Mouse (Mus musculus) MEL (cell line): ENCODE results near the gene Bhmt2. TPM values are rescaled to one million over a fixed set of nuclear protein-coding genes. Genes with fewer than 3 reads are reported as not detected.

Source experiments
- DNase-seq: peaks from one replicate; pipeline ENCODE4 v3.0.0; 2011; ENCODE audit warnings: low read depth, low spot score
- H3K27ac ChIP-seq: 2 replicates; pipeline ENCODE4 v1.5.1; 2012; ENCODE audit warnings: low read depth, mild to moderate bottlenecking, control low read depth, low read length, moderate library complexity; ENCODE audit not compliant: control insufficient read depth
- H3K27me3 ChIP-seq, 2 experiments: fragments of 150-350 bp in 1 of 2; sonication (generic) in 1 of 2; 2 replicates each; pipeline ENCODE4 v1.6.1; 2012; ENCODE audit warnings: low read length in 2 of 2, mild to moderate bottlenecking in 2 of 2, improper control_type of control experiment in 1 of 2, moderate library complexity in 1 of 2; ENCODE audit not compliant: insufficient read depth in 2 of 2, control insufficient read depth in 1 of 2
- H3K36me3 ChIP-seq, 2 experiments: 2 replicates each; pipeline ENCODE4 v1.6.1; 2012 to 2014; ENCODE audit warnings: low read length in 2 of 2, improper control_type of control experiment in 1 of 2, inconsistent platforms in 1 of 2, mild to moderate bottlenecking in 1 of 2; ENCODE audit not compliant: insufficient read depth in 2 of 2, control insufficient read depth in 1 of 2
- H3K4me1 ChIP-seq, 2 experiments: fragments of 150-350 bp in 1 of 2; sonication (generic) in 1 of 2; 2 replicates each; pipeline ENCODE4 v1.6.1; 2012; ENCODE audit warnings: low read length in 2 of 2, improper control_type of control experiment in 1 of 2, mild to moderate bottlenecking in 1 of 2; ENCODE audit not compliant: insufficient read depth in 2 of 2, control insufficient read depth in 1 of 2
- H3K4me3 ChIP-seq, 2 experiments: fragments of 150-350 bp in 1 of 2; sonication (generic) in 1 of 2; 2 replicates each; pipeline ENCODE4 v1.5.1; 2012; ENCODE audit warnings: low read depth in 2 of 2, low read length in 2 of 2, mild to moderate bottlenecking in 2 of 2, moderate library complexity in 2 of 2, control low read depth in 1 of 2, improper control_type of control experiment in 1 of 2; ENCODE audit not compliant: control insufficient read depth in 1 of 2, insufficient read depth in 1 of 2
- H3K79me2 ChIP-seq: 2 replicates; pipeline ENCODE4 v1.6.1; 2012; ENCODE audit warnings: mild to moderate bottlenecking, low read length, moderate library complexity; ENCODE audit not compliant: control insufficient read depth, poor library complexity, insufficient read depth
- H3K9ac ChIP-seq: 2 replicates; pipeline ENCODE4 v1.6.1; 2012; ENCODE audit warnings: low read depth, mild to moderate bottlenecking, control low read depth, low read length, moderate library complexity; ENCODE audit not compliant: control insufficient read depth, poor library complexity, severe bottlenecking
- H3K9me3 ChIP-seq: fragments of 150-350 bp; sonication (generic); replicated peaks from 2 replicates; pipeline ENCODE4 v1.6.1; 2012; ENCODE audit warnings: mild to moderate bottlenecking, low read length, improper control_type of control experiment, moderate library complexity; ENCODE audit not compliant: insufficient read depth
- BHLHE40 ChIP-seq: IDR thresholded peaks from 2 replicates; pipeline ENCODE4 v1.6.1; 2012; ENCODE audit warnings: low read depth, mild to moderate bottlenecking, inconsistent platforms, low read length, improper control_type of control experiment, borderline replicate concordance
- CHD1 ChIP-seq: IDR thresholded peaks from 2 replicates; pipeline ENCODE4 v1.6.1; 2012; ENCODE audit warnings: low read depth, mild to moderate bottlenecking, inconsistent platforms, low read length, improper control_type of control experiment
- CHD2 ChIP-seq: IDR thresholded peaks from 2 replicates; pipeline ENCODE4 v1.6.1; 2011; ENCODE audit warnings: low read length, improper control_type of control experiment
- E2F4 ChIP-seq: IDR thresholded peaks from 2 replicates; pipeline ENCODE4 v1.6.1; 2011; ENCODE audit warnings: low read depth, low read length, improper control_type of control experiment, borderline replicate concordance
- ELF1 ChIP-seq: IDR thresholded peaks from 2 replicates; pipeline ENCODE4 v1.6.1; 2014; ENCODE audit warnings: low read depth, mild to moderate bottlenecking, inconsistent platforms, low read length, improper control_type of control experiment, moderate library complexity
- HCFC1 ChIP-seq: IDR thresholded peaks from 2 replicates; pipeline ENCODE4 v1.6.1; 2012; ENCODE audit warnings: low read depth, mild to moderate bottlenecking, inconsistent platforms, low read length, improper control_type of control experiment, moderate library complexity
- KAT2A ChIP-seq: conservative IDR thresholded peaks from 2 replicates; pipeline ENCODE4 v1.6.1; 2012; ENCODE audit warnings: low read depth, low read length, improper control_type of control experiment, inconsistent platforms
- MAFK ChIP-seq: IDR thresholded peaks from 2 replicates; pipeline ENCODE4 v1.6.1; 2011; ENCODE audit warnings: low read depth, mild to moderate bottlenecking, low read length, improper control_type of control experiment, borderline replicate concordance
- MAX ChIP-seq: IDR thresholded peaks from 2 replicates; pipeline ENCODE4 v1.6.1; 2011; ENCODE audit warnings: low read length, improper control_type of control experiment
- MAZ ChIP-seq: IDR thresholded peaks from 2 replicates; pipeline ENCODE4 v1.6.1; 2012; ENCODE audit warnings: low read depth, mild to moderate bottlenecking, inconsistent platforms, low read length, improper control_type of control experiment
- MXI1 ChIP-seq: IDR thresholded peaks from 2 replicates; pipeline ENCODE4 v1.6.1; 2011; ENCODE audit warnings: mild to moderate bottlenecking, low read depth, low read length, improper control_type of control experiment
- NELFE ChIP-seq: IDR thresholded peaks from 2 replicates; pipeline ENCODE4 v1.6.1; 2011; ENCODE audit warnings: low read depth, low read length, improper control_type of control experiment
- POLR2A ChIP-seq, 2 experiments: IDR thresholded peaks; 2 replicates each; pipeline ENCODE4 v1.6.1; 2011 to 2012; ENCODE audit warnings: low read length in 2 of 2, mild to moderate bottlenecking in 2 of 2, control low read depth in 1 of 2, improper control_type of control experiment in 1 of 2, low read depth in 1 of 2, moderate library complexity in 1 of 2; ENCODE audit not compliant: control insufficient read depth in 1 of 2, insufficient read depth in 1 of 2, poor library complexity in 1 of 2
- POLR2AphosphoS2 ChIP-seq: IDR thresholded peaks from 2 replicates; pipeline ENCODE4 v1.6.1; 2011; ENCODE audit warnings: low read length, improper control_type of control experiment
- RAD21 ChIP-seq: IDR thresholded peaks from 2 replicates; pipeline ENCODE4 v1.6.1; 2011; ENCODE audit warnings: mild to moderate bottlenecking, low read depth, low read length, improper control_type of control experiment
- RCOR1 ChIP-seq: IDR thresholded peaks from 2 replicates; pipeline ENCODE4 v1.6.1; 2012; ENCODE audit warnings: low read depth, mild to moderate bottlenecking, inconsistent platforms, low read length, improper control_type of control experiment
- TAL1 ChIP-seq: IDR thresholded peaks from 2 replicates; pipeline ENCODE4 v1.6.1; 2012; ENCODE audit warnings: mild to moderate bottlenecking, inconsistent platforms, low read length, moderate library complexity, mixed read lengths
- TBP ChIP-seq: IDR thresholded peaks from 2 replicates; pipeline ENCODE4 v1.8.0; 2011; ENCODE audit warnings: low read depth, low read length, improper control_type of control experiment
- UBTF ChIP-seq: IDR thresholded peaks from 2 replicates; pipeline ENCODE4 v1.6.1; 2012; ENCODE audit warnings: low read depth, mild to moderate bottlenecking, inconsistent platforms, low read length, improper control_type of control experiment, moderate library complexity, borderline replicate concordance; ENCODE audit not compliant: insufficient read depth
- USF1 ChIP-seq: IDR thresholded peaks from 2 replicates; pipeline ENCODE4 v1.6.1; 2014; ENCODE audit warnings: low read depth, mild to moderate bottlenecking, inconsistent platforms, low read length, improper control_type of control experiment, moderate library complexity
- polyA plus RNA-seq, 2 experiments: library from polyadenylated mRNA; stranded (reverse) in 1 of 2; unstranded in 1 of 2; fragments of >175 nt in 1 of 2; fragments of >200 nt in 1 of 2; gene quantifications; 2 replicates each; pipeline versions ENCODE4 v1.2.1 to v1.2.4; 2012; ENCODE audit warnings: low replicate concordance in 2 of 2, low read depth in 1 of 2; ENCODE audit not compliant: insufficient read length in 2 of 2, insufficient read depth in 1 of 2, missing spikeins in 1 of 2
- total RNA-seq: library from RNA; depleted of rRNA; stranded (reverse); fragments of 300-350 nt; gene quantifications from 2 replicates; pipeline ENCODE4 v1.2.3, GENCODE M21; 2012

Gene Bhmt2
- total and polyA plus RNA-seq, 3 experiments = not detected

DNA sequence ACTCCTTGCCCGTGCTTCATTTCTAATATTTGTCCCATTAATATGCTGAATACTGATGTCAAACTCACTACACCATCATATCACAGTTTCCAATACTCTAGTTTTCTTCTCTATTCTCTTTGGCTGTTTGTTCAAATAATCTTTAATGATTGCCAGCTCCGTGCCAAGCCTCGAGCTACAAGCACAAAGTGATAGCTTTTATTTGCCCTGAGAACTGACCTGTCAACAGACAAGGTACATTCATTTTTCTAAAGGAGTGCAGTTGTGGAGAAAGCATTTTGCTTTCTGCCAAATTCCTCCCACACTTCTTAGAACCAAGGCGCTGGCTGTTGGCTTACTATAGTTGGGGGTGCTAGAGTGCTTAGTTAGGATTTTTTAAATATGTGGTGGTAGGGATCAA is 33.2 kb upstream of the Bhmt2 start:
- Histone ChIP-seq H3K9ac (no peak overlapping the region), H3K4me3 (no peak overlapping the region), H3K9me3 (no peaks in the 10 kb centered on the region), H3K4me1 (no peaks in the 10 kb centered on the region), H3K27ac (no peak overlapping the region), H3K79me2 (no peaks in the 10 kb centered on the region), H3K36me3 (no peaks in the 10 kb centered on the region), H3K27me3 (no peaks in the 10 kb centered on the region)
- no peak for TF ChIP-seq ELF1
- TF ChIP-seq TBP = no peak
- no peak for TF ChIP-seq MAX
- TF ChIP-seq CHD2 = no peak
- TF ChIP-seq E2F4 = no peak
- TF ChIP-seq RCOR1 = no peak
- TF ChIP-seq HCFC1 = no peak
- no peak for TF ChIP-seq POLR2A (IDR thresholded peaks at IDR 0.05; ENCODE audit: control insufficient read depth in 1 of 2, insufficient read depth in 1 of 2, low read depth in 1 of 2, low read length in 2 of 2, poor library complexity in 1 of 2)
- no peak for TF ChIP-seq POLR2AphosphoS2
- TF ChIP-seq KAT2A = no peak
- TF ChIP-seq USF1 = no peak
- TF ChIP-seq MAZ = no peak
- no peak for TF ChIP-seq MXI1
- TF ChIP-seq CHD1 = no peak
- TF ChIP-seq UBTF = no peak
- no peak for TF ChIP-seq NELFE
- no peak for TF ChIP-seq MAFK
- TF ChIP-seq RAD21 = no peak
- no peak for TF ChIP-seq TAL1
- TF ChIP-seq BHLHE40 = no peak
- DNase-seq = no peak

GRCm38 (mm10) chr13:93705697-93706096 is 31.6 kb upstream of the Bhmt2 start:
- Histone ChIP-seq H3K9me3 (no peaks in the 10 kb centered on the region), H3K4me3 (no peak overlapping the region), H3K27me3 (no peaks in the 10 kb centered on the region), H3K4me1 (no peaks in the 10 kb centered on the region), H3K27ac (no peak overlapping the region), H3K9ac (no peak overlapping the region), H3K79me2 (no peaks in the 10 kb centered on the region), H3K36me3 (no peaks in the 10 kb centered on the region)
- DNase-seq = no peak
- TF ChIP-seq RCOR1 (no peak), ELF1 (no peak)
